Mouse (Mus musculus): ENCODE measurements around the gene Wbp11. TPM values are rescaled to one million over a fixed set of nuclear protein-coding genes. Genes with fewer than 3 reads are reported as not detected.
"Not testable (repeated sequence)": the region's sequence is repeated elsewhere in the genome, so short reads cannot be mapped to it uniquely, and the experiment has no call there.

The Wbp11 gene
- total RNA-seq, 2 experiments from 2014 or later, result 57.0 to 137 TPM

GRCm38 (mm10) chr6:136806819-136807218 is 21.2 kb downstream of the Wbp11 start:
- ATAC-seq (replicated peaks; ENCODE audit: low FRiP score, low TSS enrichment, poor library complexity, severe bottlenecking), result no peak

- no peak for ATAC-seq (replicated peaks; ENCODE audit: low FRiP score, low TSS enrichment, poor library complexity, severe bottlenecking)
Observed at GRCm38 (mm10) chr6:136805409-136805775, 22.6 kb downstream of the Wbp11 start.

- ATAC-seq (replicated peaks; ENCODE audit: low FRiP score, low TSS enrichment, poor library complexity, severe bottlenecking), result no peak
Observed at GRCm38 (mm10) chr6:136804705-136805408, 23.2 kb downstream of the Wbp11 start.

- ATAC-seq (replicated peaks; ENCODE audit: low FRiP score, low TSS enrichment, poor library complexity, severe bottlenecking), result peak; percentile 68
Observed at GRCm38 (mm10) chr6:136803739-136804633, 24.0 kb downstream of the Wbp11 start, which contains the start of gene Hist4h4. Gene Hist4h4 (minus strand): TSS chr6:136804415.

GRCm38 (mm10) chr6:136803093-136803738 is 24.8 kb downstream of the Wbp11 start:
- ATAC-seq (replicated peaks; ENCODE audit: low FRiP score, low TSS enrichment, poor library complexity, severe bottlenecking), result peak; percentile 6

- no peak for ATAC-seq (replicated peaks; ENCODE audit: low FRiP score, low TSS enrichment, poor library complexity, severe bottlenecking)
Observed at GRCm38 (mm10) chr6:136801274-136801673, 26.8 kb downstream of the Wbp11 start.

- ATAC-seq (replicated peaks; ENCODE audit: low FRiP score, low TSS enrichment, poor library complexity, severe bottlenecking), result no peak
Observed at GRCm38 (mm10) chr6:136800710-136801109, 27.3 kb downstream of the Wbp11 start.

GRCm38 (mm10) chr6:136797874-136798693 is 29.9 kb downstream of the Wbp11 start:
- not testable (repeated sequence) for ATAC-seq (replicated peaks; ENCODE audit: low FRiP score, low TSS enrichment, poor library complexity, severe bottlenecking)

- ATAC-seq (replicated peaks; ENCODE audit: low FRiP score, low TSS enrichment, poor library complexity, severe bottlenecking), result no peak
Observed at GRCm38 (mm10) chr6:136795850-136796249, 32.2 kb downstream of the Wbp11 start.

GRCm38 (mm10) chr6:136795110-136795509 is 32.9 kb downstream of the Wbp11 start:
- ATAC-seq (replicated peaks; ENCODE audit: low FRiP score, low TSS enrichment, poor library complexity, severe bottlenecking), result peak; percentile 81

- ATAC-seq (replicated peaks; ENCODE audit: low FRiP score, low TSS enrichment, poor library complexity, severe bottlenecking), result no peak
Observed at GRCm38 (mm10) chr6:136793831-136794525, 34.1 kb downstream of the Wbp11 start.

- ATAC-seq (replicated peaks; ENCODE audit: low FRiP score, low TSS enrichment, poor library complexity, severe bottlenecking), result peak; percentile 43
Observed at GRCm38 (mm10) chr6:136792884-136793758, 34.9 kb downstream of the Wbp11 start.

GRCm38 (mm10) chr6:136789391-136789971 is 38.6 kb downstream of the Wbp11 start:
- ATAC-seq (replicated peaks; ENCODE audit: low FRiP score, low TSS enrichment, poor library complexity, severe bottlenecking), result no peak

- ATAC-seq (replicated peaks; ENCODE audit: low FRiP score, low TSS enrichment, poor library complexity, severe bottlenecking), result no peak
Observed at GRCm38 (mm10) chr6:136782761-136783160, 45.3 kb downstream of the Wbp11 start.

GRCm38 (mm10) chr6:136782146-136782545 is 45.9 kb downstream of the Wbp11 start:
- ATAC-seq (replicated peaks; ENCODE audit: low FRiP score, low TSS enrichment, poor library complexity, severe bottlenecking), result no peak

- no peak for ATAC-seq (replicated peaks; ENCODE audit: low FRiP score, low TSS enrichment, poor library complexity, severe bottlenecking)
Observed at GRCm38 (mm10) chr6:136781377-136781986, 46.6 kb downstream of the Wbp11 start, which contains the start of gene Gucy2c. Gene Gucy2c (minus strand): TSS chr6:136781765.

GRCm38 (mm10) chr6:136776392-136776791 is 51.6 kb downstream of the Wbp11 start:
- ATAC-seq (replicated peaks; ENCODE audit: low FRiP score, low TSS enrichment, poor library complexity, severe bottlenecking), result no peak
